9 mouse cellular contexts compared by ENCODE assay signal in the genomic region with DNA sequence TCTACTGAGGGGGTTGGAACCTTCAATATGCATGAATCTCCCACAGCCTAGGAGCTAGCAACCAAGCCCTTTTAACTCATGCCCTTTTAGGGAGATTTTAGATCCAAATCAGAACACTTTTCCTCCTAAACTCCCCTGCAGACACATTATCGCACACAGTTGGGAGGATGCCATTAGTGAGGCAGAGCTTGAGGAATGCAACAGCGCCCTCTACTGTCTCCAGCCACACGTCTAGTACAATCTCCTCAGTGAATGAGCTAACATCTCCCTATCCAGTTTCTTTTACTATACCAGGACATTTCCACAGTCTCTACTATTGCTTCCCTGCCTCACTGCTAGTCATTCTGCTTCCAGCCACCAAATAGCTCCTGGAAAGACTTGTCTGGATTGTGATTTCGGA. TPM values are rescaled to one million over a fixed set of nuclear protein-coding genes. Genes with fewer than 3 reads are reported as not detected.
A peak's percentile ranks its signal among the peaks of the same experiment; 100 is the strongest.
DNase-seq lines count a peak whose midpoint lies in the region; ATAC-seq lines count a peak whose summit lies in the region.
"Had no signal": no experiment of that assay in that cellular context is flagged by ENCODE, and none has a peak within 500 bp of the region (broad histone marks: within the 10 kb centered on the region; RNA-seq: fewer than 3 reads in every experiment).

No protein-coding gene starts in this region.

- H3K9ac ChIP-seq in liver, embryonic 11.5 days (ENCODE audit: low read depth, low read length): no peak overlapping the region
- H3K9ac ChIP-seq in kidney, embryonic 15.5 days: no peak overlapping the region
- no peak overlapping the region for H3K9ac ChIP-seq in neural tube, embryonic 15.5 days (replicated peaks)

- H3K4me2 ChIP-seq in liver, embryonic 11.5 days: no peak overlapping the region
- no peak overlapping the region for H3K4me2 ChIP-seq in kidney, embryonic 15.5 days
- H3K4me2 ChIP-seq in neural tube, embryonic 15.5 days: no peak overlapping the region

- H3K4me3 ChIP-seq in liver, embryonic 11.5 days (ENCODE audit: low read depth, low read length): no peak overlapping the region
- H3K4me3 ChIP-seq in kidney, embryonic 15.5 days (replicated peaks): no peak overlapping the region
- no peak overlapping the region for H3K4me3 ChIP-seq in limb, embryonic 10.5 days
- no peak overlapping the region for H3K4me3 ChIP-seq in neural tube, embryonic 15.5 days (replicated peaks)

- no peak overlapping the region for H3K27ac ChIP-seq in liver, embryonic 11.5 days (ENCODE audit: low read depth, low read length)
- H3K27ac ChIP-seq in kidney, embryonic 15.5 days: no peak overlapping the region
- H3K27ac ChIP-seq in limb, embryonic 10.5 days: peak overlapping the region; percentile 34; the same call in 1 of the 2 replicates
- H3K27ac ChIP-seq in neural tube, embryonic 15.5 days (replicated peaks): no peak overlapping the region
- H3K27ac ChIP-seq: macrophage had no signal

- ATAC-seq in liver, embryonic 11.5 days (replicated peaks; ENCODE audit: low FRiP score): no peak
- 0 out of 2 replicates have a peak, but pooled peaks have one; percentile 29 for ATAC-seq in kidney, embryonic 15.5 days (replicated peaks; ENCODE audit: low FRiP score)
- peak; percentile 90 for ATAC-seq in neural tube, embryonic 15.5 days (ENCODE audit: low FRiP score)
- no peak for ATAC-seq in megakaryocyte-erythroid progenitor cell, adult 5-6 weeks (replicated peaks; ENCODE audit: low FRiP score, low TSS enrichment, poor library complexity, severe bottlenecking)

- no peaks in the 10 kb centered on the region for H3K36me3 ChIP-seq in liver, embryonic 11.5 days (ENCODE audit: control insufficient read depth, insufficient read depth, low read length)
- H3K36me3 ChIP-seq in kidney, embryonic 15.5 days: no peaks in the 10 kb centered on the region
- no peaks in the 10 kb centered on the region for H3K36me3 ChIP-seq in limb, embryonic 10.5 days
- H3K36me3 ChIP-seq in neural tube, embryonic 15.5 days: no peaks in the 10 kb centered on the region

- no peaks in the 10 kb centered on the region for H3K4me1 ChIP-seq in liver, embryonic 11.5 days (replicated peaks; ENCODE audit: control insufficient read depth, insufficient read depth, low read length)
- no peaks in the 10 kb centered on the region for H3K4me1 ChIP-seq in kidney, embryonic 15.5 days
- H3K4me1 ChIP-seq in limb, embryonic 10.5 days: peaks cover 27% of the 10 kb centered on the region
- H3K4me1 ChIP-seq in neural tube, embryonic 15.5 days: no peaks in the 10 kb centered on the region

- H3K9me3 ChIP-seq in liver, embryonic 11.5 days (ENCODE audit: control insufficient read depth, low read length): no peaks in the 10 kb centered on the region
- H3K9me3 ChIP-seq in kidney, embryonic 15.5 days (replicated peaks): no peaks in the 10 kb centered on the region
- no peaks in the 10 kb centered on the region for H3K9me3 ChIP-seq in limb, embryonic 10.5 days (replicated peaks)
- no peaks in the 10 kb centered on the region for H3K9me3 ChIP-seq in neural tube, embryonic 15.5 days (replicated peaks)

- DNase-seq in liver: peak; percentile 51
- DNase-seq in liver, embryonic 11.5 days (ENCODE audit: low spot score): no peak
- peak; percentile 82 to 86 for DNase-seq in cerebellum, postnatal 10 days
- peak; percentile 59 to 75 for DNase-seq in frontal cortex, postnatal 36 days (ENCODE audit: low spot score in 2 of 2)
- peak; percentile 70 for DNase-seq in limb, embryonic 10.5 days (ENCODE audit: low spot score)

- 16% methylated on average over 4 of the region's 4 CpGs for WGBS in liver, embryonic 11.5 days
- WGBS in kidney, embryonic 15.5 days: 17% methylated on average over 4 of the region's 4 CpGs
- WGBS in limb, embryonic 10.5 days: 13% methylated on average over 4 of the region's 4 CpGs
- WGBS in neural tube, embryonic 15.5 days: 6% methylated on average over 4 of the region's 4 CpGs

- H3K27me3 ChIP-seq in liver, embryonic 11.5 days (replicated peaks; ENCODE audit: control insufficient read depth, insufficient read depth, low read length): no peaks in the 10 kb centered on the region
- peaks cover 18% of the 10 kb centered on the region for H3K27me3 ChIP-seq in kidney, embryonic 15.5 days
- no peaks in the 10 kb centered on the region for H3K27me3 ChIP-seq in limb, embryonic 10.5 days (ENCODE audit: low read depth, poor library complexity, severe bottlenecking)
- no peaks in the 10 kb centered on the region for H3K27me3 ChIP-seq in neural tube, embryonic 15.5 days (replicated peaks)

RNA-seq across cellular contexts. Expression of gene 1700080O16Rik, which starts 59.3 kb away (rescaled TPM):
- polyA plus RNA-seq in liver, embryonic 11.5 days (2014; fragmentation: Nextera tagmentation; extraction: Ambion mirVana): not detected in 2 replicates
- polyA plus RNA-seq in kidney, embryonic 15.5 days (2015; fragmentation: Nextera tagmentation; extraction: Ambion mirVana): not detected in 2 replicates
- not detected in 2 replicates for polyA plus RNA-seq in limb, embryonic 10.5 days (2016; fragmentation: Nextera tagmentation; extraction: Ambion mirVana)
- polyA plus RNA-seq in neural tube, embryonic 15.5 days (2015; fragmentation: Nextera tagmentation; extraction: Ambion mirVana): not detected in 2 replicates
- not detected in 2 replicates for total RNA-seq in megakaryocyte-erythroid progenitor cell, adult 5-6 weeks (2014; fragmentation: Nextera tagmentation)
- not detected in 2 replicates for total RNA-seq in megakaryocyte-erythroid progenitor cell, adult 5-6 weeks (2017)
- polyA plus RNA-seq: macrophage had no signal

Comparison
In these comparisons a context has a peak if more than half of its experiments do, and no peak if none do; other contexts are left out.
1. ATAC-seq: peak in kidney, embryonic 15.5 days (single experiment) and neural tube, embryonic 15.5 days (single experiment); none in liver, embryonic 11.5 days (single experiment) and megakaryocyte-erythroid progenitor cell, adult 5-6 weeks (single experiment).